Mouse (Mus musculus) thymus, postnatal 0 days (tissue): ENCODE data around the gene Morc3. TPM values are rescaled to one million over a fixed set of nuclear protein-coding genes. Genes with fewer than 3 reads are reported as not detected.

Experiments used
- DNase-seq: peaks from one replicate; pipeline ENCODE4 v3.0.0-alpha.2; 2015; ENCODE audit warnings: low spot score
- polyA plus RNA-seq: library from polyadenylated mRNA; unstranded; fragments of >200 nt; fragmentation: Nextera tagmentation; extraction: Ambion mirVana; gene quantifications from 2 replicates; pipeline ENCODE4 v1.2.1, GENCODE M21; 2015

Morc3 gene
- polyA plus RNA-seq, 1 experiment from 2014 or later = 37.9 TPM

GRCm38 (mm10) chr16:93918679-93919060 is 86.7 kb downstream of the Morc3 start:
- no peak for DNase-seq

GRCm38 (mm10) chr16:93919189-93919588 is 87.3 kb downstream of the Morc3 start:
- no peak for DNase-seq

- no peak for DNase-seq
These were observed 88.8 kb downstream of the Morc3 start for GRCm38 (mm10) chr16:93920673-93921072.

- DNase-seq = no peak
These were observed 91.0 kb downstream of the Morc3 start for GRCm38 (mm10) chr16:93922835-93923389.

- no peak for DNase-seq
These were observed 91.9 kb downstream of the Morc3 start for GRCm38 (mm10) chr16:93923788-93924187.

Other genes starting within 250 kb of the Morc3 start
- gene Setd4, start 228.1 kb upstream of the Morc3 start, polyA plus RNA-seq = 61.3 and 71.7 TPM in 2 replicates
- gene Cbr1, start 226.3 kb upstream of the Morc3 start, polyA plus RNA-seq = 82.5 and 89.5 TPM in 2 replicates
- gene Gm5678, start 204.0 kb upstream of the Morc3 start, polyA plus RNA-seq = 0.18 and 0.25 TPM in 2 replicates
- gene Cbr3, start 148.9 kb upstream of the Morc3 start, polyA plus RNA-seq = 8.4 and 8.5 TPM in 2 replicates
- 11.9 and 17.1 TPM in 2 replicates for gene Dop1b, start 120.2 kb upstream of the Morc3 start, polyA plus RNA-seq
- gene Chaf1b, start 51.8 kb downstream of the Morc3 start, polyA plus RNA-seq = 70.7 and 77.5 TPM in 2 replicates
- 0.13 TPM in 1 of 2 replicates, not detected in the other for gene Cldn14, start 176.7 kb downstream of the Morc3 start, polyA plus RNA-seq